Mouse (Mus musculus): ENCODE results near the gene Trim54. TPM values are rescaled to one million over a fixed set of nuclear protein-coding genes. Genes with fewer than 3 reads are reported as not detected.

Gene Trim54
- polyA plus RNA-seq (2012; fragmentation: generic; extraction: Trizol) = 6.5 TPM
- long read RNA-seq, experiment 1, partial matches to known transcripts = 1 of 6 reads
- long read RNA-seq, experiment 1, other reads (novel, unspliced or antisense) = 2 of 6 reads
- long read RNA-seq, experiment 2, partial matches to known transcripts = 0 of 5 reads
- long read RNA-seq, experiment 2, other reads (novel, unspliced or antisense) = 1 of 5 reads

GRCm38 (mm10) chr5:31116354-31116753, at the start of gene Trim54:
Gene Trim54, plus strand, starts transcription at chr5:31116712.
- TF ChIP-seq MYOG (IDR thresholded peaks at IDR 0.05; ENCODE audit: control insufficient read depth, extremely low read depth, insufficient read length) = no peak
- TF ChIP-seq MYOD1 (IDR thresholded peaks at IDR 0.05; ENCODE audit: control insufficient read depth, insufficient read length, low read depth) = peak; percentile 55
- no peak for TF ChIP-seq FOSL1 (IDR thresholded peaks at IDR 0.05; ENCODE audit: insufficient read depth, low read length, poor library complexity, severe bottlenecking)
- TF ChIP-seq CTCF (IDR thresholded peaks at IDR 0.05; ENCODE audit: control insufficient read depth, insufficient read depth, insufficient read length) = no peak
- no peak for TF ChIP-seq MAX (IDR thresholded peaks at IDR 0.05)
- Histone ChIP-seq H3K79me2 (ENCODE audit: control insufficient read depth, insufficient read depth) (peaks cover 5% of the 10 kb centered on the region), H3K79me3 (ENCODE audit: low read depth) (no peaks in the 10 kb centered on the region), H3K36me3 (ENCODE audit: control insufficient read depth, insufficient read depth) (no peaks in the 10 kb centered on the region), H3ac (ENCODE audit: control insufficient read depth, insufficient read length, low read depth) (no peak within 1 kb of the TSS), H3K4me3 (ENCODE audit: insufficient read depth, poor library complexity, severe bottlenecking) (peak within 1 kb of the TSS; percentile 11), H3K27me3 (ENCODE audit: control insufficient read depth, insufficient read depth, insufficient read length) (no peaks in the 10 kb centered on the region)

GRCm38 (mm10) chr5:31069810-31070209, 46.7 kb upstream of the Trim54 start:
- H3K79me2 ChIP-seq (ENCODE audit: control insufficient read depth, insufficient read depth) = no peaks in the 10 kb centered on the region
- H3K79me3 ChIP-seq (ENCODE audit: low read depth) = no peaks in the 10 kb centered on the region
- no peaks in the 10 kb centered on the region for H3K27me3 ChIP-seq (ENCODE audit: control insufficient read depth, insufficient read depth, insufficient read length)
- no peak overlapping the region for H3K4me3 ChIP-seq (ENCODE audit: insufficient read depth, poor library complexity, severe bottlenecking)
- H3ac ChIP-seq (ENCODE audit: control insufficient read depth, insufficient read length, low read depth) = no peak overlapping the region
- TF ChIP-seq USF1 (IDR thresholded peaks at IDR 0.05; ENCODE audit: low read depth) (no peak), CTCF (IDR thresholded peaks at IDR 0.05; ENCODE audit: control insufficient read depth, insufficient read depth, insufficient read length) (no peak), MYOG (IDR thresholded peaks at IDR 0.05; ENCODE audit: control insufficient read depth, extremely low read depth, insufficient read length) (no peak), MYOD1 (IDR thresholded peaks at IDR 0.05; ENCODE audit: control insufficient read depth, insufficient read length, low read depth) (no peak), MAX (IDR thresholded peaks at IDR 0.05) (no peak), CEBPB (IDR thresholded peaks at IDR 0.05; ENCODE audit: low read depth) (no peak), FOSL1 (IDR thresholded peaks at IDR 0.05; ENCODE audit: insufficient read depth, low read length, poor library complexity, severe bottlenecking) (no peak)
- peaks cover 77% of the 10 kb centered on the region for H3K36me3 ChIP-seq (ENCODE audit: control insufficient read depth, insufficient read depth)

GRCm38 (mm10) chr5:31071059-31071458, 45.5 kb upstream of the Trim54 start:
- Histone ChIP-seq H3K36me3 (ENCODE audit: control insufficient read depth, insufficient read depth) (peaks cover 84% of the 10 kb centered on the region), H3K79me2 (ENCODE audit: control insufficient read depth, insufficient read depth) (no peaks in the 10 kb centered on the region)

GRCm38 (mm10) chr5:31071821-31072220, 44.7 kb upstream of the Trim54 start:
- Histone ChIP-seq H3K79me3 (ENCODE audit: low read depth) (no peaks in the 10 kb centered on the region), H3K79me2 (ENCODE audit: control insufficient read depth, insufficient read depth) (no peaks in the 10 kb centered on the region), H3K36me3 (ENCODE audit: control insufficient read depth, insufficient read depth) (peaks cover 82% of the 10 kb centered on the region), H3ac (ENCODE audit: control insufficient read depth, insufficient read length, low read depth) (no peak overlapping the region), H3K4me3 (ENCODE audit: insufficient read depth, poor library complexity, severe bottlenecking) (no peak overlapping the region), H3K27me3 (ENCODE audit: control insufficient read depth, insufficient read depth, insufficient read length) (no peaks in the 10 kb centered on the region)
- TF ChIP-seq CTCF (IDR thresholded peaks at IDR 0.05; ENCODE audit: control insufficient read depth, insufficient read depth, insufficient read length) (no peak), USF1 (IDR thresholded peaks at IDR 0.05; ENCODE audit: low read depth) (no peak), MAX (IDR thresholded peaks at IDR 0.05) (no peak), CEBPB (IDR thresholded peaks at IDR 0.05; ENCODE audit: low read depth) (no peak), MYOD1 (IDR thresholded peaks at IDR 0.05; ENCODE audit: control insufficient read depth, insufficient read length, low read depth) (no peak), FOSL1 (IDR thresholded peaks at IDR 0.05; ENCODE audit: insufficient read depth, low read length, poor library complexity, severe bottlenecking) (no peak), MYOG (IDR thresholded peaks at IDR 0.05; ENCODE audit: control insufficient read depth, extremely low read depth, insufficient read length) (no peak)

More at GRCm38 (mm10) chr5:31071059-31071458, 45.5 kb upstream of the Trim54 start:
- Histone ChIP-seq H3ac (ENCODE audit: control insufficient read depth, insufficient read length, low read depth) (no peak overlapping the region), H3K27me3 (ENCODE audit: control insufficient read depth, insufficient read depth, insufficient read length) (no peaks in the 10 kb centered on the region), H3K79me3 (ENCODE audit: low read depth) (no peaks in the 10 kb centered on the region), H3K4me3 (ENCODE audit: insufficient read depth, poor library complexity, severe bottlenecking) (no peak overlapping the region)
- TF ChIP-seq FOSL1 (IDR thresholded peaks at IDR 0.05; ENCODE audit: insufficient read depth, low read length, poor library complexity, severe bottlenecking) (no peak), MYOD1 (IDR thresholded peaks at IDR 0.05; ENCODE audit: control insufficient read depth, insufficient read length, low read depth) (no peak), CEBPB (IDR thresholded peaks at IDR 0.05; ENCODE audit: low read depth) (no peak), USF1 (IDR thresholded peaks at IDR 0.05; ENCODE audit: low read depth) (no peak), MAX (IDR thresholded peaks at IDR 0.05) (no peak)

- no peaks in the 10 kb centered on the region for H3K27me3 ChIP-seq (ENCODE audit: control insufficient read depth, insufficient read depth, insufficient read length)
- peaks cover 82% of the 10 kb centered on the region for H3K36me3 ChIP-seq (ENCODE audit: control insufficient read depth, insufficient read depth)
- TF ChIP-seq USF1 (IDR thresholded peaks at IDR 0.05; ENCODE audit: low read depth) = no peak
These were observed 43.3 kb upstream of the Trim54 start for GRCm38 (mm10) chr5:31073176-31073575.

GRCm38 (mm10) chr5:31076346-31076745, 40.2 kb upstream of the Trim54 start:
- no peaks in the 10 kb centered on the region for H3K27me3 ChIP-seq (ENCODE audit: control insufficient read depth, insufficient read depth, insufficient read length)
- no peak for TF ChIP-seq MYOG (IDR thresholded peaks at IDR 0.05; ENCODE audit: control insufficient read depth, extremely low read depth, insufficient read length)
- TF ChIP-seq CEBPB (IDR thresholded peaks at IDR 0.05; ENCODE audit: low read depth) = peak; percentile 36
- TF ChIP-seq MAX (IDR thresholded peaks at IDR 0.05) = no peak
- peak; percentile 20 for TF ChIP-seq FOSL1 (IDR thresholded peaks at IDR 0.05; ENCODE audit: insufficient read depth, low read length, poor library complexity, severe bottlenecking)
- no peaks in the 10 kb centered on the region for H3K79me3 ChIP-seq (ENCODE audit: low read depth)
- no peak overlapping the region for H3ac ChIP-seq (ENCODE audit: control insufficient read depth, insufficient read length, low read depth)
- H3K36me3 ChIP-seq (ENCODE audit: control insufficient read depth, insufficient read depth) = peaks cover 64% of the 10 kb centered on the region
- H3K4me3 ChIP-seq (ENCODE audit: insufficient read depth, poor library complexity, severe bottlenecking) = no peak overlapping the region
- no peaks in the 10 kb centered on the region for H3K79me2 ChIP-seq (ENCODE audit: control insufficient read depth, insufficient read depth)

More at GRCm38 (mm10) chr5:31073176-31073575, 43.3 kb upstream of the Trim54 start:
- Histone ChIP-seq H3K79me2 (ENCODE audit: control insufficient read depth, insufficient read depth) (no peaks in the 10 kb centered on the region), H3K4me3 (ENCODE audit: insufficient read depth, poor library complexity, severe bottlenecking) (no peak overlapping the region), H3K79me3 (ENCODE audit: low read depth) (no peaks in the 10 kb centered on the region), H3ac (ENCODE audit: control insufficient read depth, insufficient read length, low read depth) (no peak overlapping the region)

Data from C2C12 (cell line).